Mouse (Mus musculus) liver, embryonic 14.5 days (tissue): Measurements from ENCODE around the gene Prune2. TPM values are rescaled to one million over a fixed set of nuclear protein-coding genes. Genes with fewer than 3 reads are reported as not detected.
A peak's percentile ranks its signal among the peaks of the same experiment; 100 is the strongest.

Source experiments
- ATAC-seq: fragments of 200-750 bp; cut with Nextera tagmentation; 2 replicates; pipeline ENCODE4 v1.8.0; 2017; ENCODE audit warnings: moderate number of reproducible peaks, mild to moderate bottlenecking, moderate library complexity; ENCODE audit not compliant: insufficient read depth
- DNase-seq, 3 experiments: peaks; one replicate each; pipeline ENCODE4 v3.0.0-alpha.2; 2012 to 2013; ENCODE audit warnings: low read depth in 3 of 3, low spot score in 3 of 3
- H3K27ac ChIP-seq: fragments of 300-500 bp; sonication (generic); 2 replicates; pipeline ENCODE4 v1.5.1; 2014; ENCODE audit warnings: moderate library complexity, mild to moderate bottlenecking, control low read depth, inconsistent platforms
- H3K27me3 ChIP-seq: fragments of 300-500 bp; sonication (generic); 2 replicates; pipeline ENCODE4 v1.6.1; 2014; ENCODE audit warnings: mild to moderate bottlenecking, low read length, moderate library complexity; ENCODE audit not compliant: control insufficient read depth, insufficient read depth
- H3K36me3 ChIP-seq: fragments of 300-500 bp; sonication (generic); replicated peaks from 2 replicates; pipeline ENCODE4 v1.6.1; 2014; ENCODE audit warnings: low read depth; ENCODE audit not compliant: control insufficient read depth, insufficient read depth
- H3K4me1 ChIP-seq, 2 experiments: fragments of 200-500 bp in 1 of 2; fragments of 300-500 bp in 1 of 2; sonication (generic) in 1 of 2; replicated peaks; 2 replicates each; pipeline ENCODE4 v1.6.1; 2012 to 2014; ENCODE audit warnings: antibody characterized with exemption in 1 of 2, inconsistent platforms in 1 of 2, low read length in 1 of 2; ENCODE audit not compliant: control insufficient read depth in 2 of 2, insufficient read depth in 2 of 2
- H3K4me2 ChIP-seq: fragments of 300-500 bp; sonication (generic); 2 replicates; pipeline ENCODE4 v1.6.1; 2014; ENCODE audit warnings: low read depth, mild to moderate bottlenecking, control low read depth, moderate library complexity
- H3K4me3 ChIP-seq, 2 experiments: fragments of 200-500 bp in 1 of 2; fragments of 300-500 bp in 1 of 2; sonication (generic) in 1 of 2; 2 replicates each; pipeline ENCODE4 v1.5.1; 2012 to 2014; ENCODE audit warnings: low read depth in 2 of 2, low read length in 2 of 2, mild to moderate bottlenecking in 2 of 2, control low read depth in 1 of 2, inconsistent platforms in 1 of 2, moderate library complexity in 1 of 2; ENCODE audit not compliant: insufficient read depth in 1 of 2
- H3K9ac ChIP-seq: fragments of 300-500 bp; sonication (generic); replicated peaks from 2 replicates; pipeline ENCODE4 v1.6.1; 2014; ENCODE audit warnings: mild to moderate bottlenecking, control low read depth, moderate library complexity
- H3K9me3 ChIP-seq: fragments of 300-500 bp; sonication (generic); 2 replicates; pipeline ENCODE4 v1.6.1; 2016; ENCODE audit warnings: low read length, mixed read lengths; ENCODE audit not compliant: control insufficient read depth
- CTCF ChIP-seq: IDR thresholded peaks from 2 replicates; pipeline ENCODE4 v1.5.1; 2016; ENCODE audit warnings: antibody characterized with exemption, low read depth, control low read depth
- EP300 ChIP-seq: IDR thresholded peaks from 2 replicates; pipeline ENCODE4 v1.6.1; 2016; ENCODE audit warnings: antibody characterized with exemption, low read depth
- WGBS: fragments of 180-500 bp; shearing (Covaris S2); extraction: QIAGEN DNeasy Blood & Tissue Kit; methylation state at CpG from one replicate; pipeline ENCODE4 v1.1.7; 2014; ENCODE audit not compliant: insufficient replicate concordance; 5-methylcytosine and 5-hydroxymethylcytosine counted together
- polyA plus RNA-seq, 2 experiments: library from polyadenylated mRNA; depleted of rRNA in 1 of 2; stranded (reverse) in 1 of 2; unstranded in 1 of 2; fragments of >200 nt; fragmentation: Nextera tagmentation in 1 of 2; extraction: Ambion mirVana in 1 of 2; gene quantifications; 2 replicates each; pipeline versions ENCODE4 v1.2.1 to v1.2.3; 2012 to 2014

The Prune2 gene
- polyA plus RNA-seq, 2 experiments: 0.26 to 0.29 TPM

DNA sequence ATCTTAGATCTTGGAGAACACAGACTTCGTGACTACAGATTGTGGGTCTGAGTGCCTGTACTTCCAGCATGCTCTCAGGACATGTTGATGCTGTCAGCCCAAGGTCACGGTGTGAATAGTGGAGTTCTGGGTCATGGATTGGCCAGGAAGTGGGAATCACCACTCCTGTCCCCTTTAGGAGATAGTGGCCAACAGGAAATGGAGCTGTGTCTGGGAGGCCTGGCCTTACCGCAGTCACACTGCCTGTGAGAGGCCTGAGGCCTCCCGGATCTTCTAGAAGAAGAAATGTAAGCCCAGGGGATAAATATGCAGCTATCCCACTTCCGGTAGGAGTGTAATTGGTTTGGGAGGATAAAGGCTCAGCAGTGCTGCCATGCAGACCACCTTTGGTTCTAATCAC lies 12.8 kb downstream of the Prune2 start:
- no peak for ATAC-seq

DNA sequence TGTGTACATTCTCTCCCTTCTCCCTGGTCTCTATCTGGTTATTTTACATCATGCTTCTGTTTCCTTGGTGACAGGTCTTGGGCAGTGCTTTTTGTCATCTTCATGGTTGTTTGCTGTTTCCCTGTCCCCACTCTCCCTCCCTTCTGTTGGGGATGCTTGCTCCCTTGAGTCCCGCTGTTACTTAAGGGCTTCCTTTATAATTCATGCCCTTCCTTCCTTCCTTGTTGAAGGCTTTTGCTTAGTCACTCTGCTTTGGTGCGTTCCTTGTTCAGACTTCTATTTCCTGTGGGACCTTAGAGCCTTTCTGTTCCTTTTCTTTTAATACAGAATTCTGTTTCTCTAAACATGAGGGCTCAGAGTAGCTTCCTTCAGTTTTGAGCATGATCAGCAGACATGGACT lies 14.7 kb downstream of the Prune2 start:
- H3K4me3 ChIP-seq: no peak overlapping the region
- H3K27me3 ChIP-seq: no peaks in the 10 kb centered on the region
- no peak overlapping the region for H3K9ac ChIP-seq
- ATAC-seq (no peak), DNase-seq (no peak)
- no peaks in the 10 kb centered on the region for H3K36me3 ChIP-seq
- H3K9me3 ChIP-seq: no peaks in the 10 kb centered on the region
- no peak overlapping the region for H3K27ac ChIP-seq
- TF ChIP-seq CTCF: no peak
- TF ChIP-seq EP300: no peak
- no peaks in the 10 kb centered on the region for H3K4me1 ChIP-seq
- H3K4me2 ChIP-seq: no peak overlapping the region
- WGBS: 18% methylated on average over 2 of the region's 2 CpGs

More for the DNA sequence above, 12.8 kb downstream of the Prune2 start:
- TF ChIP-seq EP300 (no peak), CTCF (no peak)
- no peak for DNase-seq
- H3K27me3 ChIP-seq: no peaks in the 10 kb centered on the region
- no peak overlapping the region for H3K4me2 ChIP-seq
- no peak overlapping the region for H3K27ac ChIP-seq
- no peak overlapping the region for H3K9ac ChIP-seq
- no peak overlapping the region for H3K4me3 ChIP-seq
- H3K36me3 ChIP-seq: no peaks in the 10 kb centered on the region
- 40% methylated on average over 5 of the region's 5 CpGs for WGBS
- H3K9me3 ChIP-seq: no peaks in the 10 kb centered on the region
- no peaks in the 10 kb centered on the region for H3K4me1 ChIP-seq

GRCm38 (mm10) chr19:16978910-16979309 lies 23.0 kb downstream of the Prune2 start:
- Histone ChIP-seq H3K4me2 (no peak overlapping the region), H3K9ac (no peak overlapping the region), H3K27me3 (no peaks in the 10 kb centered on the region), H3K4me1 (peaks cover 0 to 5% of the 10 kb centered on the region in 2 experiments; a peak in 2 of 4 replicates), H3K36me3 (no peaks in the 10 kb centered on the region), H3K27ac (no peak overlapping the region), H3K9me3 (no peaks in the 10 kb centered on the region), H3K4me3 (no peak overlapping the region)
- 33% methylated on average over 3 of the region's 3 CpGs for WGBS
- ATAC-seq (no peak), DNase-seq (no peak)
- TF ChIP-seq EP300 (no peak), CTCF (no peak)

GRCm38 (mm10) chr19:16981743-16982142 lies 25.8 kb downstream of the Prune2 start:
- ATAC-seq (no peak), DNase-seq (no peak)
- Histone ChIP-seq H3K4me2 (no peak overlapping the region), H3K27ac (no peak overlapping the region), H3K4me1 (peaks cover 0 to 5% of the 10 kb centered on the region in 2 experiments; a peak in 2 of 4 replicates), H3K36me3 (no peaks in the 10 kb centered on the region), H3K27me3 (no peaks in the 10 kb centered on the region), H3K4me3 (no peak overlapping the region), H3K9ac (no peak overlapping the region), H3K9me3 (no peaks in the 10 kb centered on the region)
- 21% methylated on average over 4 of the region's 4 CpGs for WGBS
- TF ChIP-seq CTCF (no peak), EP300 (no peak)

DNA sequence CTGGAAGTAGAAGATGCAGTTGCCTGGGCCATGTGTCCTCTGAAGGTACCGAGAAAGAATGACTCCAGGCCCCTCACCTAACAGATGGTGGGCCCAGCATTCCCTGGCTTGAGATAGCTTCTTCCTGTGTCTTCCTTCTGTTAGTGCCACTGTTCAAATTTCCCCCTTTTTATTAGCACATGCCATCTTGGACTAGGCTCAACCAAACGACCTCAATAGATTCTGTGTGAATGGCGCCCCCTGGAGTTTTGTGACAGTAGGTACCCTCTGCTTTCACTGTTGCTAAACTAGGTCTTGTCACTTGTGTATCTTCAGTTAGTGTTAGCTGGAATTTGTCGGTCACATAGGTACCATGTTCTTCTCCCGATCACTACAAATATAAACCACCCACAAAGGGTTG lies 29.0 kb downstream of the Prune2 start:
- 32% methylated on average over 5 of the region's 5 CpGs for WGBS
- Histone ChIP-seq H3K36me3 (no peaks in the 10 kb centered on the region), H3K4me1 (peaks cover 0 to 5% of the 10 kb centered on the region in 2 experiments; a peak in 2 of 4 replicates), H3K27me3 (no peaks in the 10 kb centered on the region), H3K4me3 (no peak overlapping the region), H3K9ac (no peak overlapping the region), H3K4me2 (no peak overlapping the region), H3K27ac (no peak overlapping the region), H3K9me3 (no peaks in the 10 kb centered on the region)
- no peak for ATAC-seq
- DNase-seq: peak; percentile 7 to 31 (median 15)
- TF ChIP-seq CTCF (peak; percentile 64), EP300 (no peak)
